Mouse (Mus musculus): Measurements from ENCODE around the gene Siglecf.
"Not testable (repeated sequence)": the region's sequence is repeated elsewhere in the genome, so short reads cannot be mapped to it uniquely, and the experiment has no call there.

Gene Siglecf

GRCm38 (mm10) chr7:43351154-43351553 is at the start of gene Siglecf:
TSS of gene Siglecf (plus strand) at chr7:43351341.
- DNase-seq (ENCODE audit: low spot score in 2 of 2): no peak

- DNase-seq (ENCODE audit: low spot score in 2 of 2): no peak
These were observed 45.9 kb upstream of the Siglecf start for GRCm38 (mm10) chr7:43305235-43305634.

- DNase-seq (ENCODE audit: low spot score in 2 of 2): no peak
These were observed 42.1 kb upstream of the Siglecf start for GRCm38 (mm10) chr7:43309069-43309468.

GRCm38 (mm10) chr7:43311632-43312031 is 39.5 kb upstream of the Siglecf start:
- DNase-seq (ENCODE audit: low spot score in 2 of 2): no peak

GRCm38 (mm10) chr7:43312386-43313012 is 38.6 kb upstream of the Siglecf start:
- no peak for DNase-seq (ENCODE audit: low spot score in 2 of 2)

GRCm38 (mm10) chr7:43313013-43313428 is 38.1 kb upstream of the Siglecf start, which contains the start of gene Zfp715:
TSS of gene Zfp715 (minus strand) at chr7:43313294.
- DNase-seq (ENCODE audit: low spot score in 2 of 2): peak; percentile 88 to 97

GRCm38 (mm10) chr7:43326223-43326780 is 24.8 kb upstream of the Siglecf start:
- no peak for DNase-seq (ENCODE audit: low spot score in 2 of 2)

GRCm38 (mm10) chr7:43328101-43328500 is 23.0 kb upstream of the Siglecf start:
- no peak for DNase-seq (ENCODE audit: low spot score in 2 of 2)

GRCm38 (mm10) chr7:43333203-43333602 is 17.9 kb upstream of the Siglecf start:
- DNase-seq (ENCODE audit: low spot score in 2 of 2): no peak

GRCm38 (mm10) chr7:43333899-43334298 is 17.2 kb upstream of the Siglecf start:
- no peak for DNase-seq (ENCODE audit: low spot score in 2 of 2)

- no peak for DNase-seq (ENCODE audit: low spot score in 2 of 2)
These were observed 10.4 kb upstream of the Siglecf start for GRCm38 (mm10) chr7:43340771-43341170.

- no peak for DNase-seq (ENCODE audit: low spot score in 2 of 2)
These were observed 8.0 kb upstream of the Siglecf start for GRCm38 (mm10) chr7:43343191-43343590.

GRCm38 (mm10) chr7:43344020-43344419 is 7.1 kb upstream of the Siglecf start:
- no peak for DNase-seq (ENCODE audit: low spot score in 2 of 2)

GRCm38 (mm10) chr7:43344491-43344890 is 6.7 kb upstream of the Siglecf start:
- DNase-seq (ENCODE audit: low spot score in 2 of 2): no peak

- no peak for DNase-seq (ENCODE audit: low spot score in 2 of 2)
These were observed 5.0 kb upstream of the Siglecf start for GRCm38 (mm10) chr7:43346148-43346547.

GRCm38 (mm10) chr7:43346571-43346970 is 4.6 kb upstream of the Siglecf start:
- no peak for DNase-seq (ENCODE audit: low spot score in 2 of 2)

- DNase-seq (ENCODE audit: low spot score in 2 of 2): not testable (repeated sequence)
These were observed 1.5 kb upstream of the Siglecf start for GRCm38 (mm10) chr7:43349623-43350022.

GRCm38 (mm10) chr7:43353118-43353517 is 2.0 kb downstream of the Siglecf start:
- DNase-seq (ENCODE audit: low spot score in 2 of 2): no peak

- DNase-seq (ENCODE audit: low spot score in 2 of 2): no peak
These were observed 2.6 kb downstream of the Siglecf start for GRCm38 (mm10) chr7:43353758-43354157.

GRCm38 (mm10) chr7:43354893-43355835 is 4.0 kb downstream of the Siglecf start:
- DNase-seq (ENCODE audit: low spot score in 2 of 2): peak in 1 of 2 experiments; percentile 9

- no peak for DNase-seq (ENCODE audit: low spot score in 2 of 2)
These were observed 7.4 kb downstream of the Siglecf start for GRCm38 (mm10) chr7:43358556-43358955.

GRCm38 (mm10) chr7:43361442-43361841 is 10.3 kb downstream of the Siglecf start:
- no peak for DNase-seq (ENCODE audit: low spot score in 2 of 2)

Data from frontal cortex, postnatal 36 days (tissue).